14 mouse cellular contexts compared by ENCODE assay signal in the genomic region with DNA sequence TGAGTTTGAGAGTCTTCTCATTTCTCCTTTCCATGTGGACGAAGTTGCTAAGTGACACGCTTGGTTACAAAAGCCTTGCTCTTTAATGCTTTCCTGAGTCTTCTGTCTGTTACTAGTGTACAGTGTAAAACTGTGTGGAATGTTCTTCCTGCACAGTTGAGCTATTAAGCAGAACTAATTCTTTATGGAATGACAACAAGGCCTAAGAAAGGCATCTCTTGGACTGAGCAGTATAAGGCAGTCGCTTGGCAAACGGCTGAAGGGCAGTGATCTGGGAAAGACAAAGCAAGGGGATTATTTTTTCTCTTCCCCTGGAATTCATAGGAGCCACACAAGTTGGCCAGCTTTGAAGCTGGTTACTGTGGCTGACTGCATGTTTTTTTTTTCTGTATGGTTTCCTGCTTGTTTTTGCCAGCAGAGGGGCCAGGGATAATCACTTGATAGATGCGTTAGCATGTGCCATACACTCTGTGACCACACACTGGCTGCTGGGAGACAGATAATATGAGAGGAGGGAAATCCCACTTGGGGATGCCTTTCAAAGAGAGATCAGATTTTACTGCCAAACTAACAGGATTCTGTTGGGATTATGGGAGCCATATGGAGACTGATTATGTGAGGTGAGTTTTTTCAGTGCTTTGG. TPM values are rescaled to one million over a fixed set of nuclear protein-coding genes. Genes with fewer than 3 reads are reported as not detected.
DNase-seq lines count a peak whose midpoint lies in the region; ATAC-seq and TF ChIP-seq lines count a peak whose summit lies in the region.
"Had no signal": no experiment of that assay in that cellular context is flagged by ENCODE, and none has a peak within 500 bp of the region (broad histone marks: within the 10 kb centered on the region; RNA-seq: fewer than 3 reads in every experiment).

No protein-coding gene starts in this region.

- H3K4me3 ChIP-seq in kidney, embryonic 14.5 days (ENCODE audit: low read length) = no peak overlapping the region
- H3K4me3 ChIP-seq in kidney, adult 2 months (ENCODE audit: insufficient read depth, low read depth, low read length) = no peak overlapping the region
- no peak overlapping the region for H3K4me3 ChIP-seq in hindbrain, embryonic 10.5 days
- H3K4me3 ChIP-seq in midbrain, embryonic 14.5 days (replicated peaks; ENCODE audit: low read depth, low read length) = no peak overlapping the region

- DNase-seq in kidney, adult 2 months = no peak
- peak; percentile 72 for DNase-seq in brain, embryonic 14.5 days (ENCODE audit: low read depth)
- DNase-seq in hindbrain, embryonic 10.5 days (ENCODE audit: low spot score) = no peak
- peak; percentile 56 for DNase-seq in midbrain, embryonic 14.5 days
- no peak for DNase-seq in left cerebral cortex, postnatal 25 days (ENCODE audit: low spot score in 2 of 2)
- no peak for DNase-seq in ovary, adult 18-20 months (ENCODE audit: low spot score)
- no peak for DNase-seq in ovary, postnatal 36 days (ENCODE audit: low spot score)
- DNase-seq: adrenal gland, postnatal 36 days; cerebellum, adult 18-20 months; heart, postnatal 4 days; liver; lung, postnatal 14 days; right cerebral cortex, postnatal 14 days had no signal

- H3K4me1 ChIP-seq in kidney, embryonic 14.5 days (ENCODE audit: control insufficient read depth, insufficient read depth, low read length) = peaks cover 25% of the 10 kb centered on the region
- H3K4me1 ChIP-seq in kidney, adult 2 months (ENCODE audit: control insufficient read depth, insufficient read depth, low read length) = no peaks in the 10 kb centered on the region
- peaks cover 70% of the 10 kb centered on the region for H3K4me1 ChIP-seq in hindbrain, embryonic 10.5 days (replicated peaks)
- H3K4me1 ChIP-seq in midbrain, embryonic 14.5 days (ENCODE audit: control insufficient read depth, insufficient read depth, low read length) = peaks cover 16% of the 10 kb centered on the region

- no peak overlapping the region for H3K9ac ChIP-seq in kidney, embryonic 14.5 days (ENCODE audit: low read depth, low read length)
- H3K9ac ChIP-seq in midbrain, embryonic 14.5 days (replicated peaks; ENCODE audit: low read length) = no peak overlapping the region

- no peak for TF ChIP-seq CTCF in kidney, adult 2 months (conservative IDR thresholded peaks at IDR 0.05; ENCODE audit: insufficient read depth, insufficient read length, low read depth, low read length)
- no peak for TF ChIP-seq CTCF in brain, embryonic 14.5 days (IDR thresholded peaks at IDR 0.05; ENCODE audit: borderline replicate concordance, extremely low read depth, insufficient read depth, insufficient read length)

- H3K4me2 ChIP-seq in kidney, embryonic 14.5 days (replicated peaks; ENCODE audit: low read depth, low read length) = no peak overlapping the region
- H3K4me2 ChIP-seq in midbrain, embryonic 14.5 days (ENCODE audit: low read length) = no peak overlapping the region

- intact Hi-C loops in left cerebral cortex, postnatal 25 days (cut with DNase I) = no loop called here

- H3K27ac ChIP-seq in kidney, embryonic 14.5 days (ENCODE audit: low read depth, low read length) = peak overlapping the region; percentile 20; the same call in 1 of the 2 replicates
- H3K27ac ChIP-seq in kidney, adult 2 months (ENCODE audit: insufficient read depth, low read depth, low read length) = no peak overlapping the region
- peak overlapping the region; percentile 62 for H3K27ac ChIP-seq in hindbrain, embryonic 10.5 days
- no peak overlapping the region for H3K27ac ChIP-seq in midbrain, embryonic 14.5 days (replicated peaks; ENCODE audit: low read depth, low read length)

- no peaks in the 10 kb centered on the region for H3K27me3 ChIP-seq in kidney, embryonic 14.5 days (ENCODE audit: control insufficient read depth, insufficient read depth, low read length)
- no peaks in the 10 kb centered on the region for H3K27me3 ChIP-seq in kidney, adult 2 months (replicated peaks; ENCODE audit: control insufficient read depth, insufficient read depth, low read length)
- no peaks in the 10 kb centered on the region for H3K27me3 ChIP-seq in hindbrain, embryonic 10.5 days (ENCODE audit: insufficient read depth, poor library complexity, severe bottlenecking)
- no peaks in the 10 kb centered on the region for H3K27me3 ChIP-seq in midbrain, embryonic 14.5 days (ENCODE audit: control insufficient read depth, insufficient read depth, low read length)

- no peak for TF ChIP-seq POLR2A in kidney, adult 2 months (IDR thresholded peaks at IDR 0.05; ENCODE audit: low read depth, low read length)
- no peak for TF ChIP-seq POLR2A in brain, embryonic 14.5 days (IDR thresholded peaks at IDR 0.05; ENCODE audit: borderline replicate concordance, extremely low read depth, insufficient read depth, insufficient read length, poor library complexity, severe bottlenecking)

- 37% methylated on average over 5 of the region's 5 CpGs for whole genome bisulfite sequencing in kidney, embryonic 14.5 days
- 35% methylated on average over 5 of the region's 5 CpGs for WGBS in kidney, adult 2 months
- 52% methylated on average over 5 of the region's 5 CpGs for WGBS in hindbrain, embryonic 10.5 days
- 19% methylated on average over 5 of the region's 5 CpGs for WGBS in midbrain, embryonic 14.5 days

- H3K36me3 ChIP-seq in kidney, embryonic 14.5 days (ENCODE audit: control insufficient read depth, insufficient read depth, low read length) = no peaks in the 10 kb centered on the region
- no peaks in the 10 kb centered on the region for H3K36me3 ChIP-seq in kidney, adult 2 months (ENCODE audit: control insufficient read depth, insufficient read depth, low read length)
- peaks cover 59% of the 10 kb centered on the region for H3K36me3 ChIP-seq in hindbrain, embryonic 10.5 days
- no peaks in the 10 kb centered on the region for H3K36me3 ChIP-seq in midbrain, embryonic 14.5 days (ENCODE audit: control insufficient read depth, insufficient read depth, low read length)

- peak; percentile 47; the same call in 1 of the 2 replicates for ATAC-seq in kidney, embryonic 14.5 days (ENCODE audit: low FRiP score, low TSS enrichment)
- ATAC-seq in midbrain, embryonic 14.5 days (ENCODE audit: low FRiP score, low TSS enrichment) = peak; percentile 37; the same call in 1 of the 2 replicates

- no peaks in the 10 kb centered on the region for H3K9me3 ChIP-seq in kidney, embryonic 14.5 days (ENCODE audit: control insufficient read depth, low read length)
- no peaks in the 10 kb centered on the region for H3K9me3 ChIP-seq in hindbrain, embryonic 10.5 days
- no peaks in the 10 kb centered on the region for H3K9me3 ChIP-seq in midbrain, embryonic 14.5 days (ENCODE audit: control insufficient read depth, low read length)

RNA-seq across cellular contexts. Expression of a gene that starts 22.1 kb away (rescaled TPM):
- polyA plus RNA-seq in kidney, embryonic 14.5 days (2014; fragmentation: Nextera tagmentation; extraction: Ambion mirVana) = 3.4 and 4.6 TPM in 2 replicates
- 0.06 and 0.15 TPM in 2 replicates for polyA plus RNA-seq in kidney, adult 2 months (2012; rRNA removed)
- 0.66 and 0.86 TPM in 2 replicates for polyA plus RNA-seq in brain, embryonic 14.5 days (2012; rRNA removed)
- 7.6 and 19.9 TPM in 2 replicates for polyA plus RNA-seq in hindbrain, embryonic 10.5 days (2016; fragmentation: Nextera tagmentation; extraction: Ambion mirVana)
- polyA plus RNA-seq in midbrain, embryonic 14.5 days (2014; fragmentation: Nextera tagmentation; extraction: Ambion mirVana) = 0.30 and 0.54 TPM in 2 replicates
- 1 to 10 TPM; 1.1 to 1.7 TPM for total RNA-seq in left cerebral cortex, postnatal 25 days (2021)

Comparison
In these comparisons a context has a peak if more than half of its experiments do, and no peak if none do; other contexts are left out.
1. H3K27ac ChIP-seq: peak in kidney, embryonic 14.5 days (single experiment) and hindbrain, embryonic 10.5 days (single experiment); none in kidney, adult 2 months (single experiment) and midbrain, embryonic 14.5 days (single experiment).
2. DNase-seq: peak in brain, embryonic 14.5 days (single experiment) and midbrain, embryonic 14.5 days (single experiment); none in kidney, adult 2 months (single experiment), hindbrain, embryonic 10.5 days (single experiment), left cerebral cortex, postnatal 25 days (0 of 2), ovary, adult 18-20 months (single experiment) and ovary, postnatal 36 days (single experiment).